Mouse (Mus musculus) monocyte, adult 5-6 weeks (primary cell): Measurements from ENCODE around the gene Ripk1. TPM values are rescaled to one million over a fixed set of nuclear protein-coding genes. Genes with fewer than 3 reads are reported as not detected.

Experiments
- ATAC-seq: fragments of 153-309, 156-312 bp; replicated peaks from 2 replicates; pipeline ENCODE4 v1.8.0; 2017; ENCODE audit warnings: mild to moderate bottlenecking; ENCODE audit not compliant: low TSS enrichment, insufficient number of reproducible peaks, severe bottlenecking, poor library complexity, low FRiP score
- total RNA-seq: library from RNA; stranded (forward); fragments of 200-1000, 200-491, 200-594 nt; gene quantifications from 3 replicates; pipeline ENCODE4 v1.2.3, GENCODE M21; 2017

Gene Ripk1
- total RNA-seq, 1 experiment from 2014 or later, result 90.4 TPM

DNA sequence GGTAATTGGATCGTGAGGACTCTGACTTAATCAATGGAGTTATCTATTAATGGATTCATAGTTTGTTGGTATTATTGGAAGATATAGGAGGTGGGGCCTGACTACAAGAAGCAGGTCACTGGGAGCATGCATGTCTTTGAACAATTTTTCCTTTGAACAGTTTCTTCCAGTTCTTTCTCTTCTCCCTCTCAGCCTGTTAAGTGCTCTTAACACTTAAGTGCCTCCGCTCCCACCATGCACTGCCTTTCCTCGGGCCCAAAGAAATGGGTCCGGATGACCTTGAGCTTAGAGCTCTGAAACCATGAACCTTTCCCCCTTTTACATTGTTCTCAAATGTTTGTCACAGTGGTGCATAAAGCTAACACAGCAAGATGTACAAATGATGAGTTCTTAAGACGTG lies 34.6 kb downstream of the Ripk1 start:
- ATAC-seq, result no peak

DNA sequence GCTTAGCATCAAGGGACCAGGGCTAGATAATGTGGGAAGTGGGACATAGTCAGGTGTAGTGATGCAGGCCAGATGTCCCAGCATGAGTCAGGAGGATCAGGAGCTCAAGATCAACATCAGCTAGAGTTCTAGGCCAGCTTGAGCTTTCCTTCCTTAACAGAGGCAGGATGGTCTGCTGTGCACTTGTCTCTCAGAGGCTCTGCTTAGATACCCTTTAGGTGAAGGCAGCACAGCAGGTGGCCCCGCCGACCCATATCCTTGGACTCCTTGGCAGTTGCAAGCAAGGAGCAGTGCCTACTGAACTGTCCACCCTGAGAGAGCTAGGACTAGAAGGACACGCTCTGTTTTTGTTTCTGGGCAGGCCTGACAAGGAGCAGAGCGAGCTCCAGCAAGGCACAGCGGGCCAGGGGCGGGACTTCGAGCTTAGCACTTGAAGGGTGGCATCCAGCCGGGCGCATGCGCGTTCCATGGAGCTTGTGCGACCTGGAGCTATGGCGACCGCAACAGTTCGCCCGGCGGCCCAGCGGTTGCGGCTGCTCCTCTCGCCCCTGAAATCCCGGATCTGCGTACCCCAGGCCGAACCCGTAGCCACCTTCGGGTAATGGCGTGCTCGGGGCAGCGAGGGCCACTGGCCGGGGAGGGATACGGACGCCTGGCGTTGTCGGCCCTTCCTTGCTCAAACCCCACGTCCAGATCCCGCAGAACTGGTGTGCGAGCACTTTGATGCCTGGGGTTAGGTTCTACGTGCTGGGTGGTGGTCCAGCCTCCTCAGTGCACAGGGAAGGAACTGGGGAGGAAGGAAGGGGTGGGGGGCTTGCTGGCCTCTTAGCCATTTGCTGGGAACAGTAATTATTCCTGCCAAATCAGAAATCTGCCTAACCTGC lies 35.3 kb downstream of the Ripk1 start, which contains the start of gene Bphl:
Bphl (plus strand) TSS at position 426 of the 884 bp plus-strand sequence.
- peak; percentile 84 for ATAC-seq

DNA sequence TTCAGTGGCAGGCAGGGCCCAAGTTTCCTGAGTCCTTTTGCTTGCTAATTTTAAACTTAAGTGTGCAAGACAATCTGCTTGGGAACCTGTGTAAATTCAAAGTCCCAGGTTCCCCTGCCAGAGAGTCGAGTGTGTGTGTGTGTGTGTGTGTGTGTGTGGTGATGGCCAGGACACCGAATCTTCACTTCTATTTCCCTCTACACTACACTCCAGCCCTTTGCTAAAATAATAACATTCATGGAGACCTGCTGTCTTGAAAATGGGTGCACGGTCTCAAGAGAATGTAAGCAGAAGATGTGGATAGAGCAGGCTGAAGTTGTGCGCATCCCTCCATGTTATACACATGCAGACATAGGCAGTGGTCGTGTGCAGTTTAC lies 35.9 kb downstream of the Ripk1 start:
- ATAC-seq, result no peak

DNA sequence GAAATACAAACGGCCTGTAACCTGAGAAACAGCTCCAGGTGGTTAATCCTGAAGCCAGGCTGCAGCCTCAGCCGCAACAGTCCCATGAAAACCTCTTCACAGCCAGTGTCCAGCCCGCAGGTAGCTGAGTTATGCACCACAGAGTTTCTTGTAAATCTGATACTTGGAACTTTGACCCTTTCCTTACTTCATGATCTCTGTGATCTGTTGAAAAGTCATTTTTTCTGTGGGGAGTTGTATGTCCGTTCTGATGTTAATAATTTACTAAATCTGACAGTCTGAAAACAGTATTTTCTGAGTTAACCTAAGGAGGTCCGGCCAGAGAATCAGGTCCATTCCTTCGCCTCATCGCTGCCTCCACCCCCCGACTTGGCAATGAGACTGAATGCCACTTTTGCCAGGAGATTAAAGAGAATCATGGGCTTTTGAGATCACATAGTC lies 36.8 kb downstream of the Ripk1 start:
- no peak for ATAC-seq

- no peak for ATAC-seq
These were observed 37.9 kb downstream of the Ripk1 start for GRCm38 (mm10) chr13:34040091-34040490.

DNA sequence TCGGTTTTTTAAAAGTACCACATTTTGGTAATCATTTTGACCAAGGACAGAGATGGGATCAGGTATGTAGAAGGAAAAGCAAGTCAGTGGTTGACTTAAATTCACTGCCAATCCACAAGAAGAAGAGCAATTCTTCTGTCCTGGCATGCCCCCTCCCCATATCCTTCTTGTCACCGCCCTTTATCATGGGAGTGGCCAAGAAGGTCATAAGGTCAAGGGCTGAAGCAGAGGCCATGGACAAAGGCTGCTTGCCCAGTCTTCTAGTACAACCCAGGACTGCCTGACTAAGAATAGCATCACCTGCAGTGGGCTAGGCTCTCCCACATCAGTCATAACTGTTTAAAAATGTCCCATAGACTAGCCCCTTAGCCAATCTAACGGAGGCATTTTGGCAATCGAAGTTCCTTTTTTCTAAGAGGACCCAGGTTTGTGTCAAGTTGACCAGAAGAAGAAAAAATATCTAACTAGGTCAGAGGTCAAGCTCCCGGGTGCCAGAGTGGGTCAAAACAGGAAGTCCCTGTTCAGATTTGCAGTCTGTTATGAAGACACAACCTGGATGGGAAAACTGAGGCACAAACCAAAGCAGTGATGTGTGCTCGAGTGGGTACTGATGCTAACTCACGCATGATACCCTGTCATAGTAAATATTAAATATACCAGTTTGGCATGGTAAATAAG lies 41.7 kb downstream of the Ripk1 start:
- no peak; the same call in 1 of the 2 replicates for ATAC-seq

GRCm38 (mm10) chr13:34045511-34046249 lies 43.5 kb downstream of the Ripk1 start:
- no peak for ATAC-seq

DNA sequence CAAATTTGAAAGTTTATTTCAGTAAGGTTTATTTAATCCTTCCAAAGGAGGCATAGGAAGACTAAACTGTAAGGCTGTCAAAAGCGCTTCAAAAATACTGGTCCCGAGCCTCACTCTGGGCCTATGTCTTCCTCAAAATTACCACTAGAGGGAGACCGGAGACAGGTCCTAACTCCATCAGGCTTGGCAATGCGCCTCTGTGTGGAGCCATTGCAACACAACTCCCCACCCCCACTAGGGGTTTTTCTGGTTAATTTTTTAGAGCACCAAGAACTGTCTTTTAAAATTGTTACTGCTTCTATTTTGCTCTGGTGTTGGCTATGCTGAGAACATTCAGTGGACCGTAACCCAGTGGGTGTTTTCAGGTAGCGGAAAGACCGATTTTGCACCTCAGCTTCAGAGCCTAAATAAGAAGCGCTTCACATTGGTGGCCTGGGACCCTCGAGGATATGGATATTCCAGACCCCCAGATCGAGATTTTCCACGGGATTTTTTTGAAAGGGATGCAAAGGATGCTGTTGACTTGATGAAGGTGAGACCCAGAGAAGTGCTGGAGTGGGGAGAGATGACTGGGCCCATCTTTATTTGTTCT lies 44.4 kb downstream of the Ripk1 start:
- peak; percentile 71; the same call in 1 of the 2 replicates for ATAC-seq

DNA sequence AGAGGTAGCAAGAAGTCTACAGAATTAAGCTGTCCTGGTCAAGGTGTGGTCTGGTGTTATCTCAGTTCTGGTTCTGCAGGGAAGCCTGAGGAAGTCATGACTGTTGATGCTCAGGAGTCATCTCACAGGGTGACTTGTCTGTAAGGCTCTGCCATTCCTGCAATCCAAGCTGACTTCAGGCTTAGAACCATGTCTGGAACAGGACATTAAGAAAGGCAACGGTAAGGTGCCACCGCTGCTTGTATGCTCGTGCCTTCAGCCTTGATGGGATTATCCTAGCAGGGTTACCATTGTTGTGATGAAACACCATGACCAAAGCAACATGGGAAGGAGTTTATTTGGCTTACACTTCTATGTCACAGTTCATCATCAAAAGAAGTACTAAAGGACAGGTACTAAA lies 45.4 kb downstream of the Ripk1 start:
- no peak for ATAC-seq

DNA sequence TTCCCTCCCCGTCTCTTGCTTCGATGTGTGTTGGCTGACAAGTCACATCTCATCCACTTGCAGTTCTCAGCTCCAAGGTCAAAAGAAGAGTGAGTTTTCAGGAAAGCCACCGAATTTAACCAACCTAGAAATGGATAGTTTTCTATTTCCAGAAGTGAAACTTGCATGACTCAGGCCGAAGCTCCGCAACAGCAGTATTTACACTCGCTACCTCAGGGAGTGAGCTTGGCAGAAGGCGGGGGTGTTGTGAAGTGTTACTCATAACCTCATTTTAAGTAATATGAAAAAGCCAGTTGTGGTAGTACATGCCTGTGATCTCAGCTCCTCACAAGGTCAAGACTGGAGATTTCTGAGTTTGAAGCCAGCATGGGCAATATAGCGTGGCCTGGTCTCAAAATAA lies 48.3 kb downstream of the Ripk1 start:
- peak; percentile 55 for ATAC-seq

GRCm38 (mm10) chr13:34051692-34052091 lies 49.5 kb downstream of the Ripk1 start:
- ATAC-seq, result peak; percentile 59

GRCm38 (mm10) chr13:34053673-34054282 lies 51.6 kb downstream of the Ripk1 start:
- ATAC-seq, result no peak

DNA sequence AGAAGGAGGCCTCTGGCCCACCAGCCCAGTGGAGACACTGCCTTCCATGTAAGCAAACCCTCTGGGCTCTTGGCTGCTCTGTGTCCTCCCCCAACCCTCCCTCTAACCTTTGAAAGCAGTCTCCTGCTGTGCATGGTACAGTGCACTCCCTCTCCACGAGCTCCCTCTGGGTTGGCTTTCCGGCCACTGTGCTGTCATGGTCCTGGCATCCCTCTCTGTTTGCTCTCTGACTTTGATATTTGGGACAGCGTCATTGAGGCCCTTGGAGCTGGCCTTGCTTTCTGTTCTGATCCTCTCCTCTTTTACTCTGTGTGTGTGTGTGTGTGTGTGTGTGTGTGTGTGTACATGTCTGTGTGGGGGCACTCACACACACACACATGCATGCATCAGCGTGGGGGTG lies 52.2 kb downstream of the Ripk1 start:
- ATAC-seq, result no peak

DNA sequence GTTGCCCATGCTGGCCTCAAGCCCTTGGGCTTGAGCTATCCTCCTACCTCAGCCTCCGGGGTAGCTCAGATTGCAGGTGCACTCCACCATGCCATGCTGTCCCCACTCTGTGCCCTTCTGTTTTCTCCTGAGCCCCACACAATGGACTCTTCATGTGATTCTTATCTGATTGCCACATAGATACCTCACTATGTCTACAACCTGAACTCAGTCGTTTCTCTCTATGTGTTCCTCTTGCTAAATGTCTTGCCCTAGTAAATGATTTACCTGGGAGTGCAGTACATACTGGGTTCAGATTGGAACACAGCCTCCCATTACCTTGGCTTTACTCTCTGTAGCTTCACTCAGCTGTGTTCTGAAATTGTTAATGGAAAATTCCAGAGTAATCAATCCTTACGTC lies 52.8 kb downstream of the Ripk1 start:
- ATAC-seq, result no peak

GRCm38 (mm10) chr13:34057252-34057651 lies 55.1 kb downstream of the Ripk1 start:
- no peak for ATAC-seq

GRCm38 (mm10) chr13:34060061-34060460 lies 57.9 kb downstream of the Ripk1 start:
- ATAC-seq, result no peak

GRCm38 (mm10) chr13:34062466-34062865 lies 60.3 kb downstream of the Ripk1 start:
- no peak for ATAC-seq

- ATAC-seq, result no peak
These were observed 64.2 kb downstream of the Ripk1 start for GRCm38 (mm10) chr13:34066351-34066750.
